Mouse (Mus musculus) MEL (cell line): ENCODE measurements at regions not wholly inside any gene's neighbourhood (a gene's known extent, or its start where the extent isn't known, plus 50 kb on each side); places are given as distances from the start of the nearest gene placed in this dataset.

ENCODE experiments used
- BHLHE40 ChIP-seq: IDR thresholded peaks from 2 replicates; pipeline ENCODE4 v1.6.1; 2012; ENCODE audit warnings: low read depth, mild to moderate bottlenecking, inconsistent platforms, low read length, improper control_type of control experiment, borderline replicate concordance
- CTCF ChIP-seq, 3 experiments: IDR thresholded peaks in 2 of 3; conservative IDR thresholded peaks in 1 of 3; 2 replicates each; pipeline ENCODE4 v1.5.1; 2011 to 2012; ENCODE audit warnings: low read length in 3 of 3, low read depth in 2 of 3, mild to moderate bottlenecking in 2 of 3, improper control_type of control experiment in 1 of 3, inconsistent platforms in 1 of 3, mixed read lengths in 1 of 3, moderate library complexity in 1 of 3; ENCODE audit not compliant: control insufficient read depth in 1 of 3, insufficient read depth in 1 of 3, poor library complexity in 1 of 3, severe bottlenecking in 1 of 3
- POLR2A ChIP-seq, 2 experiments: IDR thresholded peaks; 2 replicates each; pipeline ENCODE4 v1.6.1; 2011 to 2012; ENCODE audit warnings: low read length in 2 of 2, mild to moderate bottlenecking in 2 of 2, control low read depth in 1 of 2, improper control_type of control experiment in 1 of 2, low read depth in 1 of 2, moderate library complexity in 1 of 2; ENCODE audit not compliant: control insufficient read depth in 1 of 2, insufficient read depth in 1 of 2, poor library complexity in 1 of 2

- TF ChIP-seq POLR2A (IDR thresholded peaks at IDR 0.05; ENCODE audit: control insufficient read depth in 1 of 2, insufficient read depth in 1 of 2, low read depth in 1 of 2, low read length in 2 of 2, poor library complexity in 1 of 2), result no peak
- no peak for TF ChIP-seq CTCF (IDR thresholded peaks at IDR 0.05 in 2 of 3, conservative IDR thresholded peaks at IDR 0.05 in 1 of 3; ENCODE audit: control insufficient read depth in 1 of 3, insufficient read depth in 1 of 3, low read depth in 2 of 3, low read length in 3 of 3, poor library complexity in 1 of 3, severe bottlenecking in 1 of 3)
- TF ChIP-seq BHLHE40, result no peak
Observed at GRCm38 (mm10) chr17:76110856-76111255, 559.1 kb upstream of the Fam98a start.
